Mouse (Mus musculus) retina, postnatal 7 days (tissue): ENCODE data around the gene 9130019O22Rik.
"Not testable (repeated sequence)": the region's sequence is repeated elsewhere in the genome, so short reads cannot be mapped to it uniquely, and the experiment has no call there.

Experiments used
- DNase-seq: peaks from one replicate; pipeline ENCODE4 v3.0.0-alpha.2; 2012; ENCODE audit warnings: low read depth, low spot score

Gene 9130019O22Rik

DNA sequence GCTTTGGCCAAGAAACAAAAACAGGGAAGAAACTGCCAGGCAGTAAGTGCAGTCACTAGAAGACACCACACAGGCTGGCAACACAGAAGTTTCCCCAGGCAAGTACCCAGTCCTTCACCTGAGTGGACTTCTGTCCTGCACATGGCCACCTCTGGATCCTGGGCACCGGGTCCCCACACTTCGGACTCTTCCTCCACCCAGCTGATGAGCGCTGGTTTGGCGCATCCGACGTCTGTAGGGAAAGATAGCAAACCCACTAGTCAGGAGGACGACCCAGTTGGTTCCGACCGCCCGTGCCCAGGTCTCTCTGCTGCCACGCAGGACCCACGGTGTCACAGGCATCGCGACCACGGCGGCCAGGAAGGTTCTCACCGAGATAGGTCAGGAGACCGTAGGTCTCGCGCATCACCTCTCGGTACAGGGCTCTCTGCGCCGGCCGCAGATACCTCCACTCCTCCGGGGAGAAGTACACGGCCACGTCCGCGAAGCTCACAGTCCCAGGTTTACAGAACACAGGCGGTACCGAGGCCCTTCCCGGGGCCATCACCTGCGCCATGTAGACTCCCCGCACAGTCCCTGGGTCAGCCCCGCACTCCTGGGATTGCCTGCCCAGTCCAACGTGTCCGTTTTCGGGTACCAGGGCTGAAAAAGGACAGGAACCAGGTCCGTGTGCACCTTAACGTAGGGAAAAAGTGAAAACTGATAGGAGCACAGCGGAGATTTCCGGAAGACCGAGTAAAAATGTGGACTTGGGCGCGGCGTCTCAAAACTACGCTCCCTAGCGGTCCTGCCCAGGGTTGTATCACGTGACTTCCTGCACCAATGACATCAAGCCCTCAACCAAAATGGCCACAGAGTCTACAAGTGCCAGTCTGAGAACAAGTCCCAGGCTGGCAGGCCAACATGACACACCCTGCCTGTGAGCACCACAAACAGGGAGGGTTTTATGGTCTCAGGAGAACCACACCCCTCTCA, 11.4 kb downstream of the 9130019O22Rik start, which contains the start of gene Zfp747:
Gene Zfp747, minus strand, starts transcription at position 780 of the 975 bp plus-strand sequence.
- DNase-seq = peak; percentile 80

DNA sequence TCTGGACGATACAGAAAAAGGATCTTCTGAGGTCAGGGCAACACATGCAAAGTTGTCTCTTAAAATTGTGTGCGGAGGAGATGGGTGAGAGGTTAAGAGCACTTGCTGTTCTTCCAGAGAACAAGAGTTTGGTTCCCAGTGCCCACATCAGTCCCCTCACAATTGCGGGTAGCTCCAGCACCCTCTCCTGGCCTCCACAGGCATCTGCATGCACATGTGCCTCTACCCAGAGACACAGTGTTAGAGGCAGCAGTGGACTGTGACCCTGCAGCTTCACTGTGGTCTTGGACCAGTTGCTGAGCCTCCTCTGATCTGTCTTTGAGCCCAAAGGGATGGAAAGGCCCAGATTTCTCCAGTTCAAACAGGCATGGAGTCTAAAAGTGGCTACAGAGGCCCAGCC, 15.1 kb downstream of the 9130019O22Rik start:
- DNase-seq = not testable (repeated sequence)

- no peak for DNase-seq
These were observed 15.8 kb downstream of the 9130019O22Rik start for GRCm38 (mm10) chr7:127371213-127371612.

GRCm38 (mm10) chr7:127366249-127366648, 20.7 kb downstream of the 9130019O22Rik start:
- DNase-seq = no peak

DNA sequence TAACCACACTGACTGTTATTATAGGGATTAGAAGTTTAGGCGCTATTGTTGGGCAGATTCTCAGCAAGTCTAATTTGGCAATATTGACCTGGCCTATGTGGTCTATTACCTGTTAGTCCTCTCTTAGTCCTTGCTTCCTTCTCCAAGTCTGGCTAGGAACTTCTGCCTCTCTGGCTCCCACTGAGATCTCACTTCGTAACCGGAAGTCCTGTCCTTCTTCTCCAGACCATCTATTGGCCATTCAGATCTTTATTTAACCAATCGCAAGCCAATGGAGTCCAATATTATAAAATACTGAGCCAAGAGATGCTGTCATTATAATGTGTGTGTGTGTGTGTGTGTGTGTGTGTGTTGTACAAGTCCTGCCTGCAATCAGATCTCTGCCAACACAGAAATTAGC, 22.8 kb downstream of the 9130019O22Rik start:
- no peak for DNase-seq

DNA sequence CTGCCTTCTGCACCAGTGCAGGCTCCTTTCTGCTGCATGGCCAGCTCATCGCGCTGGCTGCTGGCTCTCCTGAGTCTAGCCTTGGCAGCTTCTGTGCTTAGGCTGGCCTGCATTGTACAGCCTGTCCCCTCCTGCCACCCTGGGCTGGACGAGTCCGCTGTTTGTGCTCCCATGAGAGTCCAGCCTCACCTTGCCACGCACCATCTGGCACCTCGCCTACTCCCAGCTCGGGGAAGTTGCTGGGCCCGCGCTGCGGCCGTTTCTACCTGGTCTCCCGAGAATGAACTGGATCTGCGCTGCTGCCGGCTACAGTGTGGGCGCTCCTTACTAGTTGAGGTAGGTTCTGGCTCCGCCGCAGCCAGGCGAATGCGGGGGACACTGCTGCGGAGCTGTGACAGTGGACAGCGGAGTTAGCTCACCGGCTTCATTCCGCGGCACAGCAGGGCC, 23.5 kb downstream of the 9130019O22Rik start:
- no peak for DNase-seq

- not testable (repeated sequence) for DNase-seq
These were observed 24.5 kb downstream of the 9130019O22Rik start for GRCm38 (mm10) chr7:127362418-127362817.

DNA sequence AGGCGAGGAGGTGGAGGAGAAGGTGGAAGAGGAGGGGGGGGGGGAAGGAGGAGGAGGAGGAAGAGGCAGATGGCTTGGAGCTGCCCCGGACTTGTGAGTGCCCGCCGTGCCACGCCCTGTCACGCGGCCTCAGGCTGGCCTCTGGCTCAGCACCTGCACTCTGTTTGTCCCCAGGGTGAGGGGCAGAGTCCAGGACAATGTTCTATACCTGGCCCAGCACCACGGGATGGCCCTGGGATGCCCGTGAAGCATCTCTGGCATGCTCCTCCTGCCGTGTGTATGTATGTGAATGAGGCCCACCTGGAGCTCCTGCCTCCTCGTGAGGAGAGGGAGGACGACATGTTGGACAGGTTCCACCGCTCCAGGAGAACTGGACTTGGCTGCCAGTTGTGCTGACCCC, 25.5 kb downstream of the 9130019O22Rik start:
- no peak for DNase-seq

- no peak for DNase-seq
These were observed 26.7 kb downstream of the 9130019O22Rik start for GRCm38 (mm10) chr7:127360265-127360664.

DNA sequence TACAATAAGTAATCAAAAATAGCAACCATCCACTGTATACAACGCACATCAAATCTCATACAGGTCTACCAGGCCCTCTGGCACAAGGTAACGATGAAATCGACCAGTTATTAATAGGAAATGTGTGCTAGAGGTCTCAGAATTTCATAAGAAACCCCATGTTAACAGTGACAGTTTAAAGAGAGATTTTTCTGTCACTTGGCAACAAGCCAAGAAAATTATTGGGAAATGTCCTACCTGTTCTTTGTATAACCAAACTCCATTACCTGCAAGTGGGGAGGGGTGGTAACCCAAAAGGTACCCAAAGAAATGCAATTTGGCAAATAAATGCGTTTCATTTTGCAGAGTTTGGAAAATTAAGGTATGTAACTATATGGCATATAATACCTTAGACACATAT, 28.5 kb downstream of the 9130019O22Rik start:
- no peak for DNase-seq

- DNase-seq = no peak
These were observed 29.1 kb downstream of the 9130019O22Rik start for GRCm38 (mm10) chr7:127357871-127358270.

GRCm38 (mm10) chr7:127355796-127356195, 31.2 kb downstream of the 9130019O22Rik start:
- no peak for DNase-seq

- DNase-seq = no peak
These were observed 35.5 kb downstream of the 9130019O22Rik start for GRCm38 (mm10) chr7:127351230-127352004.

GRCm38 (mm10) chr7:127346676-127347075, 40.3 kb downstream of the 9130019O22Rik start:
- DNase-seq = no peak

GRCm38 (mm10) chr7:127345512-127346325, 41.2 kb downstream of the 9130019O22Rik start, which contains the start of gene Zfp768:
Zfp768 (minus strand) TSS chr7:127345589.
- DNase-seq = peak; percentile 88

- no peak for DNase-seq
These were observed 41.9 kb downstream of the 9130019O22Rik start for GRCm38 (mm10) chr7:127345092-127345491.

GRCm38 (mm10) chr7:127344371-127344770, 42.6 kb downstream of the 9130019O22Rik start:
- DNase-seq = no peak

- DNase-seq = no peak
These were observed 43.5 kb downstream of the 9130019O22Rik start for GRCm38 (mm10) chr7:127343351-127344019.

DNA sequence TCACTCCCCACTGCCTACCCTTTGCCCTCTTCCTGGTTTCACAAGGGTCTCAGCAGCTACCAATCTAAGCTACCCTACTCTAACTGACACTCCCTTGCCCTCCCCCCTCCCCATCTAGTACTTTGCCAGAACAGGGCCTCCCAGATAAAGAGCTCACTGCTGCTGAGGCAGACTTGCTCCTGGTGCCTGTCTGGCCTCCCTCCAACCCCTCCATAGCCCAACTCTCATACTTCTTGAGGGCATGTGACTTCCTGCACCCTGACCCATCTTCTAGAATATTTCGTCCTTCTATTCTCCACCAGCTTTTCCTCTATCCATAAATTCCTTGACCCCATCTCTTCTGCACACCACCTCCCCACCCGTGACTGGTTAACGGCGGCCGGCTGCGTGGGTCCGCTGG, 44.1 kb downstream of the 9130019O22Rik start:
- no peak for DNase-seq

- no peak for DNase-seq
These were observed 44.6 kb downstream of the 9130019O22Rik start for GRCm38 (mm10) chr7:127342332-127342731.

DNA sequence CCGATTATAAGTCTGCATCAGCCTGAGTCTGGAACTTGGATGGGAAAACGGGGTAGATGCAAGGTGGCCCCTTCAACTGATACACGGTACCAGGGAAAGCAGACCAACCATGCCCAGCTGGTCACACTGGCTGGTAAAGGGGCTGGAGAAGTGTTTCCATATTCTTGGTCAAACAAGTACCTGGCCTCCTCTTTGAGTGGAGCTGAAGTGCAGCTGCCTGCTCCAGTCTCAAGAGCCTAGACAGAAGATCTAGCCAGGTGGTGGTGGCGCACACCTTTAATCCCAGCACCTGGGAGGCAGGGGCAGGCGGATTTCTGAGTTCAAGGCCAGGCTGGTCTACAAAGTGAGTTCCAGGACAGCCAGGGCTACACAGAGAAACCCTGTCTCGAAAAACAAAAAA, 45.1 kb downstream of the 9130019O22Rik start:
- DNase-seq = not testable (repeated sequence)
